Mouse (Mus musculus) liver, postnatal 0 days (tissue): ENCODE measurements around the gene Pcnx3.

Source experiments
- CTCF ChIP-seq: sonication (generic); IDR thresholded peaks from 2 replicates; pipeline ENCODE4 v1.5.1; 2016; ENCODE audit warnings: antibody characterized with exemption, low read depth
- EP300 ChIP-seq: IDR thresholded peaks from 2 replicates; pipeline ENCODE4 v1.6.1; 2016; ENCODE audit warnings: antibody characterized with exemption, low read depth, mild to moderate bottlenecking

DNA sequence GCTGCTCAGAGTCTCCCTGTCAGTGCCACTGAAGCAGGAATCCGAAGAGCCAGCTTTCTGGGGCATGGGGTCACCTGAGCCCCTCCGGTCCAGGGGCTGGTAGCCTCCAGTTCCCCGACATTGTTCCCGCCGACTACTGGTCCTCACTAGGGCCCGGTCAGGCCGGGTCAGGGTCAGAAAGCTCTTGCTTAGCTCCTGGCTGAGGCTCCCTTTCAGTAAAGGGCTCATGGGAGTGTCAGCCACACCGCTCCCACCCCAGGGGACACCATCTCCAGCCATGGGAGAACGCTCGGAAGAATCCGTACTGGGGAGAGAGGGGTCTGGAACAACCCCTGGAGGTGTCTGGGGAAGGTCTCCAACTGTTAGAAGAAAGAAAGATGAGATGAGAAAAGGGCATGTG, 2.8 kb downstream of the Pcnx3 start:
- no peak for TF ChIP-seq CTCF
- TF ChIP-seq EP300, result no peak
